Mouse (Mus musculus): ENCODE data around the gene Cul4b.
"Not testable (repeated sequence)": the region's sequence is repeated elsewhere in the genome, so short reads cannot be mapped to it uniquely, and the experiment has no call there.

Gene Cul4b

DNA sequence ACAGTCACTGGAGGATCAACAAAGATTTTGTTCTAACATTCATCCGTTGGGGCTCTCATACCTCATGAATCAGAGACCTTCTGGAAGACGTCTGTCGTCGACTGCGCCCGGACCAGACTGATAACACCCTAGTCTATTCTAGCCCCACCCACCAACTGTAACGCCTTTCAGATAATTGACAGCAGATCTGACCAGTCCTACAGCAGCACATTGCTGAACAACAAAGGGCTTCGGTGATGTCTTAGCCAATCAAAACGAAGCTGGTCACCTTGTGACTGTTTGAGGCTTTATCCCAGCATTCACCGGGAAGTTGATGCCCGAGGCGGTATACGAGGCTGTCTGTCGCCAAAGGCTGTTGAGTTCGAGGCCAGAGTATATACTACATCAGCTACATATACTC lies at the start of gene Cul4b:
Cul4b (minus strand) TSS at position 119 of the 400 bp plus-strand sequence.
- DNase-seq = no peak

GRCm38 (mm10) chrX:38600995-38601369 lies 25.0 kb upstream of the Cul4b start:
- DNase-seq = peak; percentile 22 to 32

DNA sequence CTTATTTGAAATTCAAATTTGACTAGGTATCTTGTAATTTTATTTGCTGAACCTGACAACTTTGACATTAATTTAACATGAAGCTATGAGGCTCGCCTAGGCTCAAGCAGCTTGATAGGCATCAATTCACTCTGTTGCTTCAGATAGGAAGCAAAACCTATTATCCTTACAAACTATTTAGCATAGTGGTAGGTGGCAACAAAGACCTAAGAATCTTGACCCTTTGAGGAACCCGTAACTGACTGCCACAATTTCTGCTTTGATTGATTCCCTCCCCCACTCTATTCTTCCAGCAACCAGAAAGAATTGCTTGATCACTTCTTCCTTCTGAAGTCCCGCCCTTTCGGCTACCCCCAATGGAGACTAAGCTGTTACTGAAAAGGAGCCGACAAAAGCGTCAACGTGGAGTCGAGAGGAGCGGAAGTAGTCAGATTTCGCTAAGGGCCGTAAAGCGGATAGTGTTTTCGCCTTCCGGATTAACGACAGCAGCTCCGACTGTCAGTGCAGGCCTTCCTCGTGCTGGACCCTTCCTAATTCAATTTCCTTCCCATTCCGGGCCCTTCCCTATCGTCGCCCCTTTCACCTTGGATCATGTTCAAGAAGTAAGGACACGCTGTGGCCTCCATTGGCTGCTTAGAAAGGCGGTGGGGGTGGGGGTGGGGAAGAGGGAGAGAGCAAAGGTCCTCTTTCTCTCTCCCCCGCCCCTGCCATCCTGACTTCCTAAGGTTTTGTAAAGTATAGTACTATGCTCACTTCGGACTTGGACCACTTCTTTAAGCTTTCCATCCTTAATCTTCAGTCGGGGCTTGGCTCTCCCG lies 24.4 kb upstream of the Cul4b start, which contains the start of gene Mcts1:
Mcts1 (plus strand) TSS at position 402 of the 818 bp plus-strand sequence.
- peak; percentile 69 to 74 for DNase-seq

DNA sequence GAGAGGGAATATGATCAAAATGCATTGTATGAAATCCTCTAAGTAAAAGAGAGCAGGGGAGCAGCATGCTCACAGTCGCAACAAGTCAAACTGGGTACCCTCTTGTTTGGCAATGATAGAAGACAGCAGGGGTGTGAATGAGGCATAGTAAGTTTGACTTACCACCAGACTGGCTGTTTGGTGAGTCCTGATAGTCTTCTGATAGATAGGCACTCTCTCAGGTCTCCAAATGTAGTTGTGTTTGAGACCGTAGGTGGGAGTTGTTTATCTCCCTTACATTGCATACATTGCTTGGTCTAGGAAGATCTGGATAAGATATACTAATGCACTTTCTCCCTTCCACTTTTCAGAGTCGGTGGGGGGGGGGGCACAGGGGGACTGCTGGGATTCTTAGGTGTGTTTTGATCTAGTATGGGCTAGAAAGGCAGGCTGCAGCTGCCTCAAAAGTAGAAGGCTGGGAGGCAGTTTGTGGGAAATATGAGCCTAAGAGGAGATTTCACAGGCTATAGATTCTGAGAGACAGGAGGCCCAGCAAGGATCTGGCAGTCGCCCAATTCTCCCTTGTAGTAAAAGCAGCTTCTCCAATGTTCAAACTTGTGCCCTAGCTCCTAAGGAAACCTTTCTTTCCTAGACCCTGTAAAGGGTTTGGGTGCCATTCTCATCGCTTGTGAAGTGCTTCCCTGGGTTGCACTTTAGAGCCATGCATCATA lies 17.3 kb upstream of the Cul4b start:
- DNase-seq = no peak

- DNase-seq = no peak
Observed at GRCm38 (mm10) chrX:38591749-38592148, 15.8 kb upstream of the Cul4b start.

- DNase-seq = no peak
Observed at GRCm38 (mm10) chrX:38589827-38590226, 13.8 kb upstream of the Cul4b start.

GRCm38 (mm10) chrX:38583261-38583660 lies 7.3 kb upstream of the Cul4b start:
- DNase-seq = no peak

DNA sequence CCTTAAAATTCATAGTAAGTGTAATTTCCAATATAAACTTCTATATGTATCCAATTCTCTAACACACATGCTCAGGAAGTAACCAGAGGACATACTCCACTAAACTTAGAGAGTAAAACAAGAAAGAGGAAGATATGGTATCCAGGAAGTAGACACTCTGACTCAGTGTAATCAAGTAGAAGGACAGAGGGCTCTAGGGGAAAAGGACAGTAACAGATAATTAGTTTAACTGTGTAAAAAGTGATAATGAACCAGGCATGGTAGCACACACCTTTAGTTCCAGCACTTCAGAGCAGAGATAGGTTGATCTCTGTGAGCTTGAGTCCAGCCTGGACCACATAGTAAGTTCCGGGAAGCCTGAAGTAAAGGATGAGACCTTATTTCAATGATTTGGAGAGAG lies 5.1 kb upstream of the Cul4b start:
- no peak for DNase-seq

DNA sequence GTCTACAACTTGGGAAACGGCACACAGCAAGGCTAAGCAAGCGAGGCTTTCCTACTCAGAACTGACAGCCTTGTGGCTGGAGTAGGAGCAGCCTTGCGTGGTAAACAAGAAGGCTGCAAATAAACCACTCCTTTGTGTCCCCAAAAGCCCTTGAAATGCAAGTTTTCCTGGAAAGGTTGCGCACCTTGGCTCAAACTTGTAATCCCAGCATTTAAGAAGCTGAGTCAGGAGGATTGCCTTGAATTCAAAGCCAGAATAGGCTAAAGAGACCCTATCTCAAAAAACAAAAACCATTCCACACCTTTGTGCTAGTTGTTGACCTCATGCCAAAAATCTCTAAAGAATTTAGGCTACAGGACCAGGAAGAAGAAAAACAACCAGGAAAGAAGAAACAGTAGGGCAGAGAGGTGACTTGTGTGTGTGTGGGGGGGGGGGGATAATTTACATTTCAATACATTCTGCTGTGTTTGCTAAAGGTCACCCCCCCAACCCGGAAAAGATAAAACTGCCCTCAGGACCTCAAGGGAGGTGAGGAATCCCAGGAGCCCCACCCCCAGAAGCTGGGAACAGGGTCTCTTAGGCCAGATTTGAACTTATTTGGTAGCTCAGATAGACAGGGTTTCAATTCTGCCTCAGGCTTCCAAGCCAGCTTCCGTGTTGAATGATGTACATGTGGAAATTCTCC lies 9.3 kb downstream of the Cul4b start:
- DNase-seq = no peak

GRCm38 (mm10) chrX:38565176-38565542 lies 10.8 kb downstream of the Cul4b start:
- DNase-seq = no peak

DNA sequence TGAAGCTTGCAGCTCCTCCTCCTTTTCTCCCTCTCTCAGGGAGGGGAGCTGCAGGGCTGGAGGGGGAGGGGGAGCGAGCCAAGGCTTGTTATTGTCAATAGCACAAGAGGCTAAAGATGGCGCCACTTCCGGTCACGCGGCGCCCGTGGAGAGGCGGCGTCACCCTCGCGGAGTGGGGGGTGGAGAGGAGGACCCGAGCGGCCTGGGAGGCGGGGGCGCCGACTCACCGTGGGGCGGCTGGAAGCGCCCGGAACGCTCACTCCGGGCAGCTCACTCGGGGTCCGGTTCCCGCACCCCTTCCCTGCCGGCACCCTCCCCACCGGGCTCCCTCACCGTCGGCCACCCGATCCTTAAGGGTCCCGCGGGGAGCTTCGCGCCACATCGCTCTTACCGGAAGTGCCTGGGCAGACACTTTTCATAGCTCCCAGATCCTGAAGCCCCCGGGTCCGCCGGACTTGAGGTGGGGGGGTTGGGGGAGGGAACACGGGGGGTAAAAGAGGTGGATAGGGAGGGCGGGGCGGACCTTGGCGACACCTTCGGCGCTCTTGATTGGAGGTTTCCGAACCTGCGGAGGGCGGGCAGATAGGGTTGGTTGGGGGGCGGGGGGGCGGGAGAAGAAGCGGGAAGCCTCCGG lies 11.3 kb downstream of the Cul4b start:
- peak; percentile 87 to 89 for DNase-seq

- DNase-seq = peak in 1 of 2 experiments; percentile 42
Observed at GRCm38 (mm10) chrX:38563941-38564541, 12.0 kb downstream of the Cul4b start.

GRCm38 (mm10) chrX:38553255-38553654 lies 22.7 kb downstream of the Cul4b start:
- DNase-seq = no peak

- peak; percentile 28 to 50 for DNase-seq
Observed at GRCm38 (mm10) chrX:38514556-38514955, 61.4 kb downstream of the Cul4b start.

GRCm38 (mm10) chrX:38504846-38505245 lies 71.2 kb downstream of the Cul4b start:
- no peak for DNase-seq

DNA sequence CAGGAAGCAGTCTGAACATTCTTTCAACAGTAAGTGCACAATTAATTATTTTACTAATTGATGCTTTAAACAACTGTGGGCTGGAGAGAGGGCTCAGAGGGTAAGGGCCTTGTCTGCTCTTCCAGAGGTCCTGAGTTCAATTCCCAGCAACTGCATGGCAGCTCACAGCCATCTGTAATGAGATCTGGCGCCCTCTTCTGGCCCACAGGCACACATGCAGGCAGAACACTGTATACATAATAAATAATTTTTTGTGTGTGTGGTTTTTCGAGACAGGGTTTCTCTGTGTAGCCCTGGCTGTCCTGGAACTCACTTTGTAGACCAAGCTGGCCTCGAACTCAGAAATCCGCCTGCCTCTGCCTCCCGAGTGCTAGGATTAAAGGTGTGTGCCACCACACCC lies 73.8 kb downstream of the Cul4b start:
- DNase-seq = not testable (repeated sequence)

- not testable (repeated sequence) for DNase-seq
Observed at GRCm38 (mm10) chrX:38485464-38485863, 90.5 kb downstream of the Cul4b start.

Measured in cerebellum, adult 18-20 months (tissue).